Mouse (Mus musculus): ENCODE measurements around the gene Nsf.
A peak's percentile ranks its signal among the peaks of the same experiment; 100 is the strongest.

The Nsf gene

DNA sequence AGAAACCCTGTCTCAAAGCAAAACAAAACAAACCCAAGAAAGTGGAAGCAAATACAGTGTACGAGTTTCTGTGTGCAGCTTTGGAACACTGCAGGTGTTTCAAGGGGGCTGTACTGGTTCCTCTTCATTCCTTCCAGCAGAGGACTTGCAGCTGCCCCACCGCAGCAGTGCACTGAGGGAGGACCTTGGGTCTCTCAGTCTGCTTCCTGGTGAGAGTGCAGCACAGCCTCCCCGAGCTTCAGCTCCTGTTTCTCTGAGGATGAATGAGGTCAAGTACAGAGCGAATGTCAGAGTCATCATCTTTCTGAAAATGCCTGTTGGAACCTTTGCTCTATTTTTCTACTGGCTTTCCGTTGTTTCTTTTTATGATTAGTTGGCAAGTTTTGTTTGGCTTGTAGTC lies 12.5 kb downstream of the Nsf start:
- DNase-seq (ENCODE audit: low read depth): no peak

DNA sequence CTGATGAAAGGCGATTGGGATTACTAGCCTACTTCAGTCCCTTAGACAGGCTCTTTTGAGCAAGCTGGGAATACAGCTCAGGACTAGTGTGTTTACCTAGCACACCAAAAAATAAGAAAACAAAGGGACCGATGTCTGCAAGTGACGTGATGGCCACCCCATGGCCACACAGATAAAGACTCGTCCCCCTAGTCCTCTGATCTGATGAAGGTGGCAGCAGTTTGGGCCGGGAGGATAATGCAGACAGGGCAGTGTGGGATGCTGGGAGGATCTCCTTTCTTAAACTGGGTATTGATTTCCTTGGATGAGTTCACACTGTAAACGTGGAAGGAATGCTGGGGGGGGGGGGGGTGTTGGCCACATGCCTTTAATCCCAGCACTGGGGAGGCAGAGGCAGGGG lies 13.0 kb downstream of the Nsf start:
- no peak for DNase-seq (ENCODE audit: low read depth)

DNA sequence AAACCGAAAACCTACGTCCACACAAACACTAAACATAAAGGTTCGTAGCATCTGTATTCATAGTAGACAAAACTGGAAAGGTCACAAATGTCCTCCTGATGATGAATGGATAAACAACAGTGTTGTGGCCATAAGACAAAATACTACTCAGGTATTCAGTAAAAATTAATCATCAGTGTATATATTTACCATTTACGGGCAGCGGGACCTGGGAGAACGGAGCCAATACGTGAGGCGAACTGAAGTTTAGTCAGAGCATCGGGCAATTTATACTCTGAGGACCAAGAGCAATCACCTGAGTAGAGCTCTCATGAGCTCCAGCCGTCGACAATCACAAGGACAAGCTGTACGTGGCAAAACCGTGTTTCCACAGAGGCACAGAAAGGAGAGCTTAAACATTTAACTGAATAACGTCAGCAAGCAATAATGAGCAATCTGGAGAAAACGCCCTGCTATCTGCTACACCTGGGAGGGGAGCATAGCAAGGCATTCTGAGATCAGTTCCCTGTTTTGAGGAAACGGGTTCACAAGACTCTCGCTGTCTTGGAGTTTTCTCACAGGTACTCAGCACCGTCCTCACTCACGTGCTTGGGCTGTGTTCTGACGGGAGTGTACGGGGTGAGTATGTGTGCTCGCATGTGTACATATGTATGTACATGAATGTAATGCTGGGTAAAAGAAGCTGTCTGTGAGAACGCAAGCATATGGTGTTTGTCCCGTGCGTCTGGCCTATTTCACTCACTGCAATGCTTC lies 15.7 kb downstream of the Nsf start:
- no peak for DNase-seq (ENCODE audit: low read depth)

DNA sequence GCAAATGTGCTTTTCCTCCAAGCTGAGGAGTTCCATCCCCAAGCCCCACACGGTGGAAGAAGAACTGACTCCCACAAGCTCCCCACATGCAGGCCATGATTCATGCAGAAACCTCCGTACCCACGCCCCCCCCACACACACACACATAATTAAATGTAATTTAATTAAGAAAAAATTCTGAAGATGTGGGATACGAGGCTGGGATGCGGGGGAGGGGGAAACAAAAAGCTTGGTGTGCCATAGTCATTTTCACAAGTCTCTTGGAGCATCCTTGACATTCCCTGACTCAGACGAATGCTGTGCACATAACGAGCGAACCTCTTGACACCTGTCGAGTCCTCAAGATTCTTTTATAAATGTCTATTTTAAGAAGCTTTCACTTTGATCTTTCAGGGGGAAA lies 16.4 kb downstream of the Nsf start:
- DNase-seq (ENCODE audit: low read depth): no peak

DNA sequence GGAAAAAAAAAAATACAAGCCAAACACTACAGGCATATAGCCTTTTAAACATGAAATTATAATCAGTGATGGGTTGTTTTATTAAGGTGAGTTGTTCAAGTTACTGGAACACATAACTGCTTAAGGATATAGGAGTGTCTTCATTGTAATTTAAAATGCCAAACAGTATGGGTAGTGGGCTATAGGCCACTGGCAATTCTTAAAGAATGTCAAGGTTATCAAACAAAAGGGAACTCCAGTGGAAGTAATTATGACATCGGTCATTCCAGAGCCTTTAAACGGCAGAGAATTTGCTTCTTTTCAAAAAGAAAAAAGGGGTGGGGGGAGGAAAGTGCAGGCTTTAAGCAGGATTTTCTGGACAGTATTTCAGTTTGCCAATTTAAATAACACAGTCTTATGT lies 18.1 kb downstream of the Nsf start:
- no peak for DNase-seq (ENCODE audit: low read depth)

DNA sequence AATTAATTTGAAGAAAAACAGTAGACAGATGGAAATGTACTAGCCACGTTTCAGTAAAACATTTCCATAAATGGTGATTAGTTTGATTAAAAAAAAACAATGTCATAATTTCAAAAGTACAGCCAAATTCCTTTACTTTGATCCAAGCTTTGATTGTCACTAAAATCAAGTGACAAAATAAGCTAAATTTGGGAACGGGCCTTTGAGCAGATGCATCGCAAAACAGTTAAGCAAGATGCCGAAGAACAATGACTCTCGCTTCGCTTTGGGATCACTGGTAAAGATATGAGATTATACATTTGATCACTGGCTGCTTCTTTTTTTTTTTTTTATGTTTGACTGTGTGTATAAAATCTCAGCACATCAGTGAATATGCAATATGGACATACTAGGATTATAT lies 20.0 kb downstream of the Nsf start:
- DNase-seq (ENCODE audit: low read depth): no peak

DNA sequence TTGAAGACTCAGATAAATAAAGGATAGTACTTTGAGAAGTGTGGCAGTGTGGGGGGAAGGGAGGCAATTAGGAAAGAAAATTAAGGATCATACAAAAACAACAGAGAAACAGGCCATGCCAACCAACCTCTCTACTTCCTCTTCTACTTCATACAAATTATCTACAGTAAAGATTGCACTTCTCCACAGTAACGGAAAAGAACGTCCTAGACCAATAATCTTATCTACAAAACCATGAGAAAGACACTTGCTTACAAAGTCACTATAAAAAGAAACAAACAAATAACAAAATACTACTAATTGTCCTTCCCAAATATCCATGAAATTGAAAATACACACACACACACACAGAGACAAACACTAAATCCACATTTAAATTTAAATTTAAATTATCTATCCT lies 29.9 kb downstream of the Nsf start:
- no peak for DNase-seq (ENCODE audit: low read depth)

DNA sequence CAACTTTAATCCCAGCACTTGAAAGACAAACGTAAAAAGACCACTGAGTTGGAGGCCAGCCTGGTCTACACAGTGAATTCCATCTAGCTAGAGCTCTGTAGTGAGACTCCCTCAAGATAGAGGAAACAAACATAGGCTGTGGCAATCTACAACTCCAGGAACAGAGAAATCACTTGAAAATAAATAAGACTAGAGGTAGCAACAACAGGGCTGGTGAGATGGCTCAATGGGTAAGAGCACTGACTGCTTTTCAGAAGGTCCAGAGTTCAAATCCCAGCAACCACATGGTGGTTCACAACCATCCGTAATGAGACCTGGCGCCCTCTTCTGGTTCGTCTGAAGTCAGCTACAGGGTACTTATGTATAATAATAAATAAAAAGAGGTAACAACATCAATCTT lies 30.6 kb downstream of the Nsf start:
- DNase-seq (ENCODE audit: low read depth): no peak

DNA sequence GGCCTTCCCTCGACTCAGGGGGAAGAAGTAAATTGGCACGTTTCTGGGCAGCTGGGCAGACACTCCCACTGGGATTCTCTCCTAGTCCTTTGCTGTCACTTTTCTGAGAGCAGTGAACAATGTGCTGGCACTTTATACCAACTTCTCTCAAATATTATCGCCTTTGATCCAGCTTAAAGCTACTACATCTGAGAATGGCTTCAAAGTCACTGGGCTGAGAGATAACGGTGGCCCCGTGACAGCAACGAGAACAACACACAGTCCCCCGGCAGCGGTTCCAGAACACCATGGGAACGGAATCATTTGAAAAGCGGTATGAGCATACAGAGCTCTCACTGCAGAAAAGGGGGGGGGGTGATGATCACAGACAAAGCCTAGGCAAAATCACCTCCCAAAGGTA lies 31.0 kb downstream of the Nsf start:
- DNase-seq (ENCODE audit: low read depth): no peak

DNA sequence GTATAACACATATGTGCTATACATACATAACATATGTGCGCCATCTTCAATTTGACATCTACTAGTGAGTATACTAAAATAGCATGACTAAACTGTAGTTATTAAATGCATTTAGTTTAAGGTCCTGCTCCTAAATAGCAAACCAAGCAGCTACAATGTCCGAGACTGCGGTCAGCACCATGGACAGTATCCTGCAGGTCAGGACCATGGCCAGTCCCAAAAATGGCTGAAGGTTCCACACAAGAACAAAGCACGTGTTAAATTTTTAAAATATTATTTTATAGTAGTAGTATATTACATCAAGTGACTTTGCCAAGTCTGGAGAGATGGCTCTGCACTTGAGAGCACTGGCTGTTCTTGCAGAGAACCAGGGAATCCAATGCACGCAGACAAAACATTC lies 33.2 kb downstream of the Nsf start:
- peak; percentile 89 for DNase-seq (ENCODE audit: low read depth)

DNA sequence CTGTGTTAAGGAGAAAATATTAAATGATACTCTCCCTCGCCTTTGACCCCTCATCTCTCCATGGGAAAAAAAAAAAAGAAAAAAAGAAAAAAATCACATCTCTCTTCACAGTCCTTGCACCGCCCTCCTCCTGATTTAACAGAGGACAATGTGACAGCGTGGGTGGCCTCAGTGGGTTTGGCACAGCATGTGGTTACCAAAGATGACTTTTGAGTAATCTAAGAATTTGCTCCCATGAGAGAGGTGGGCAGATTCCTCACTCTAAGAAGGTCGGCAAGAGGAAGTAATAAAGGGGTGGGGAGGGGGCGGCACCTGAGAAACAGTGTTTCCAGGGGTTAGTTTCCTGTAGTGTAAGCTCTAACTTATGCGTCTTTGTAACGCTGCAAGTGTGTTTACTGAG lies 37.0 kb downstream of the Nsf start:
- no peak for DNase-seq (ENCODE audit: low read depth)

DNA sequence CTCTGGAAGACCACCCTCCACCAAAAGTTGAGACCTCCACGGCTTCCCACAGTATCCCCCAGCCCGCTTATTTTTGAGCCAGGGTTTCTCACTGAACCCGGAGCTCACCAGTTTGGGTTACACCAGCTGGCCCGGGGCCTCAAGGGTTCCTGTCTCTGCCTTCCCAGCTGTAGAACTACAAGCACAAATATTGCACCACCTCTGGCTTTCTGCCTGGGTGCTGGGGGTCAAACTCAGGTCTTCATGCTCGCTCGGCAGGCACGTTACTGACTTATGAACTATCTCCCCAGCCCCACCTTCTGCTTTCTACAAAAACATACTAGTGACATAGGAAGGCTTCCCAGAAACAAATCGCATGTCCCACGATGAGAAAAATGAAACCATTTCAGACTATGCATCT lies 38.2 kb downstream of the Nsf start:
- DNase-seq (ENCODE audit: low read depth): peak; percentile 15

DNA sequence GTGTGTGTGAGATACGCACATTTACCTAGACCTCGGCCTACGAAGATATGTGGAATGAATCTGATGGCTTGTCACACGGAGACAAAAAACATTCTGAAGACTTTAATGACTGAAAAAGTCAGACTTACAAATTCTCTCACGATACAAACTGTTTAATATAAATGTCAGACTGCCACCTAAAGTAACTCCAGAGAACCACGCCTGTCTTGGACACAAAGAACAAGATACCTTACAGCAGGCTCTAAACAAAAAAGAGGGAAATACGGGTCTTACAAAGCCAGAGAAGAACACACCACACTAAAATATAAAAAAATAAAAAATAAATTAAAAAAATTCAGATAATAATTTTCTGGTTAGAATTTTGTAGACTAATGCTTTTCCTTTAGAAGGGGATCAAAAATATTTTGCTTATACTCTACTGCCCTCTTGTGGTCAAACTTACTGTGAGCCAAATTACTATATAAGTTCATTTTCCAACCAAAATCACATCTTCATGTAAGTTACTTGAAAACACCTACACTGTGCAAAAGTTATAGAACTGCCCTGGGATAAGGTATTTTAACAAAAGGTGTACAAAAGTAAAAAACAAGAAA lies 42.8 kb downstream of the Nsf start:
- peak; percentile 80 for DNase-seq (ENCODE audit: low read depth)

DNA sequence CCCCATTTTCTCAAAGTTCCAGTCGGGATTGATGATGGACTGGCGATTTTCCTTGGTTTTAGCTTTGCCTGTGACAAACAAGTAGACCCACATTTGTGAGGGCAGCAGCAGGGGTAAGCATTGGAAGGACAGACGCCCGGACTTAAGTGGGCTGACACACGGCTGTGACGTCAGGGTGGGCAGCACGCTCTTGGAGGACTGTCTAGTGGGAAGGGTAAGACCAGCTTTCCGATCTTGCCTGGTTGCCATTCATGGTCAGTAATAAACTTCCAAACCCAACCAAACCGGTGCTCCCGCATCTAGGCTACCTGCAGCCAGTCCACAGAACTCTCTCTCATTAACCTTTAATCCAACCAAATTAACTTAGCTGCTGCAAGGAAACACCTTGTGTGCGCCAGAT lies 43.3 kb downstream of the Nsf start:
- no peak for DNase-seq (ENCODE audit: low read depth)

DNA sequence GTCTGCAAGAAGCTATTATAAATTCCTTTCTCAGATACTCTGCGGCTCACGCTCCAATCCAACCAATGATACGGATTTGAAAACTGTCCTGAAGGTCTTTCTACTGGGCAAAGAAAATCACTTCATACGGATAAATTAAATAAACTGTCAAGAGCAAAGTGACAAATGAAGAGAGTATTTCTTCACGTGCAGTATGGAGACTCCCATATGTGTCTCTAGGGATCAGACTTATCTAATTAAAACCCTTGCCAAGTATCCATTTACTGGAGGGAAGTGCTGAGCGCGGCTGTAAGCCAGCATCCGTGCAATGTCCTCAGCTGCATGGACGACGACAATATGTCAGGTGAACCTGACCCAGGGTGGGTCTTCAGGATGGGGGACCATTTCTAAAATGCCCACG lies 44.0 kb downstream of the Nsf start:
- DNase-seq (ENCODE audit: low read depth): no peak

DNA sequence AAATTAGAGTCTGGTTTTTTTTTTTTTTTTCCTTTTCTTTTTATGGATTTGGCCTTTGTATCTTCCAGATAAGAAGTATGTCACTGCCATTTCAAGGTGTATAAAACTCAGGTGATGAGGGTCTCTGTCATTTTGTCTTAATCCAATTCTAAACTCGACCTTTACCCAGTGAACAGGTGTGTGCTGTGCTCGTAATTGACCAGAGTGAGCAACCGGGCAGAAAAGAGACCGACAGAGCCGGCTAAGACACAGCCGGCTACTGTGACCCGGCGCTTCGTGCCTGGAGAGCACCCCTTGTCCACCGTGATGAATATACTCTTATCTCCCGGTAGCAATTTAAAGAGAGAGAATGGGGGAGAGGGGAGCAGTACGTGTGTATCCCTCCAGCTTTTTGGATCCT lies 44.5 kb downstream of the Nsf start:
- DNase-seq (ENCODE audit: low read depth): no peak

DNA sequence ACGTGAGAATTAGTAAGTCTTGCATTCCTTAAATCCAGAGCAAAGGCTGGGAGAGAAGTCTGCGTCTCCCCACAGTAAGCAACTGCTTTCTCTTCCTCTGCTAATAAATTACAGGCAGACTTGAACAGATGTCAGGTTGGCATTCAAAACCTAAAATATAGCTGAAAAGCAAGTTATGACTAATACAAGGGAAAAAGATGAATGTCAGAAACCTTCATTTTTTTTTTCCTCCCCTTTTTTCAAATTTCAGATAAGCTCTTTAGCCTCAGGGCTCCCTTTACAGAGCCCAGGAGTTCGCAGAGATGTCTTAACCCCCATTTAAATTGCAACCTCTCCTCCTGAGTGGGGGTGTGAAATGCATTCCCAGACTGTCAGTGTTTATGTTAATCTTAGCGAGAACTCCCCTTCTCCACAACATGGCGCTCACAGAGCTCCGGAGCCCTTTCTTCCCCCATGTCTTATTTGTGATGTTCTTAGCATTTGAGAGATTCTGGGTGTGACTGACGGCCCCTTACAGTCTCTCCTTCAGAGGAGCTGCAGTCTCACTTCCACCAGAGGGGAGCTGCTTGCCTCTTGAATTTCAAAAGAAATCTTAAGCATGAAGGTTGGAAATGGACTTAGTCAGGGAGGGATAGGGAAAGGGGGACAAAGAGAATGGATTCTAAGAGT lies 47.7 kb downstream of the Nsf start:
- peak; percentile 66 for DNase-seq (ENCODE audit: low read depth)

DNA sequence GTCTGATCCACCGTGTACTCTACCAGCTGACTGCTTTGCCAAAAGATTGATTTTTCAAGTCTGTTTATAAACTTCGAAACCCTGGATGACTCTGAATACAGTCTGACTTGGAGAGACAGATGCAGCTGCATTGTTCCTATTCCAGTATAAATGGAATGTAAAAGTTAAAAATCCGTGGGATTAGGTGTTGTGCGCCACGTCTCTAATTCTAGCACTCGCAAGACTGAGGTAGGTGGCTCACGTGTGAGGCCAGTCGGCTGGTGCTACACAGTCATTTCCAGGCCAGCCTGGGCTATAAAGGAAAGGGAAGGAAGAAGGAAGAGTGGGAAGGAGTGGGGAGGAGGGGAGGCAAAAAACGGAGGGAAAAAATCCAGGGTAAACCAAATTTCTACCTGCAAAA lies 48.4 kb downstream of the Nsf start:
- peak; percentile 22 for DNase-seq (ENCODE audit: low read depth)

DNA sequence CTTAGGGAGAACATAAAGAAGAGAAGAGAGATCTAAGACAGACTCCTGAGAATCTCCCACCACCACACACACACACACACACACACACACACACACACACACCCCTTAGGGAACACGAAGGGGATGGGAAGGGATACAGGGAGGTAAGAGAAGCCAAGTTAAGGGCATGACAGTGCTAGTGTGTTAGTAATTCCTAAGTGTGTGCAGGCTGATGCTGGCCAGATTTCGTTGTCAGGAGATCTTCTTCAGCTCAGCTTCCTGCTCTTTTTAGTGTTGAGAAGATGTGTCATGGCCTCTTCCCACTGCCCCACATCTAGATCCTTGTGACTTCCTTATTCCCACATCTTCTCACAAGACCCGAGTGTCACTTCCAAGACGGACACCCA lies 52.3 kb downstream of the Nsf start:
- DNase-seq (ENCODE audit: low read depth): no peak

DNA sequence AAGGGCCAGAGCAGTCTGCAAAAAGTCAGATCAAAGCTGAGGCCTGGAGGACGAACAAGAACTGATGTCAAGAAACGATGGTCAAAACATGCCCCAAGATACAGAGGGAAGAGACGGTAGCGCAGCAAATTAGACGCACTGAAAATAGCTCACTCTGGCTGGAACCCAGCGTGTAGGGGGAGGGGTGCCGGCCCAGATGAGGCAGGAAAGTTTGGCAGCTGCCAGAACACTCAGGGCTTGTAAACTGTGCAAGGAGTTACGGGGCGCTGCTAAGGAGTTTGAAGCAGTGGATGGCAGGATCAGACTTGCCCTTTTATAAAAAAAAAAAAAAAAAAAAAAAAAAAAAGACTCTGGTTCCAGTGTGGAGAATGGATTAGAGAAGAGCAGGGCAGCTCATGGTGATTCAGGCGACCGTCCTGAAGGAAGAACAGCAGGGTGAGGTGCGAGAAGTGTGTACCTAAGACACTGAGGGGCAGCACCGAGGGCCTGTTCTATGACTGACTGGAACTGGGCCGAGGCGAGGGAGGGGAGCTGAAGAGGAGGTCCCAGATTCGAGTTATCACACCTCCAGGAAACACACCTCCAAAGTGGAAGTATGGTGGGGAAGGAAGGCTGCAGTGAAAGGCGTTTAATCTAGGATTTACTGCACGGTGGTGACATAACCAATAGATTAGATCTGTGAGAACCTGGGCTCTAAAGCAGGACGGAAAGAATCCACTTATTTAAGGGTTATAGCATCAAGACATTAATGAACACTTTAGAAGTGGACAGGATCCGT lies 52.9 kb downstream of the Nsf start:
- DNase-seq (ENCODE audit: low read depth): peak; percentile 28

DNA sequence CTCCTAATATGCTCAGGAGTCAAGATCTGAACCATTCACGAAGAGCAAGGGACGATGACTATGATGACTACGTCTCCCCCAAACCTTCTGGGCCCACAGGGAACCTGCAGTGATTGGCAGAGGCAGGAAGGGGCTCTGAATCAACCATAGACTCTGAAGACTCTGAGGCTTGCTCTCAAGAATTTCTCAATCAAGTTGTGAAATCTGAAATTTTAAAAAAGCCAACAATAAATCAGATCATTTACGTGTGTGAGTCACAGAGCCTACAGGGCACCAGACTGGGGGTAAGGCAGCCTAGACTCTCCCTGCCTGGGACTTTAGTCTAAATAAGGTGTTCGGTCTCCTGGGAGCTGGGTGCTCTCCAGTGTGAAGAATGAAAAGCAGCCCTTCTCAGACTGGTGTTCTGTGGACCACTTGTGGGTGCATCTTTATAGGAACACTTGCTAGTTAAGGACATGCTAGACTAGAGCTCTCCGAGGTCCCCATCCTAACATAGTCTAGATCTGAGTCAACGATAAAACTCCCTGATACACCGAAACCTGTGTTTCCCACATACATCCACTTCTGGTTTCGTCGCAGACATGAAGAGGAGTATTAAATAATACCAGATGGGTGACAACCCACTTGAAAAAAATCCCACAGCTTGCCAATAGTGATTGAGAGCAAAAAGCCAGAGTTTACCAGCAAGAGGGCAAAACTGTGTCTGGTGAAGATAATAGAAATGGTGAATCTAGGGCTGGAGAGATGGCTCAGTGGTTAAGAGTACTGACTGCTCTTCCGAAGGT lies 56.7 kb downstream of the Nsf start:
- peak; percentile 84 for DNase-seq (ENCODE audit: low read depth)

DNA sequence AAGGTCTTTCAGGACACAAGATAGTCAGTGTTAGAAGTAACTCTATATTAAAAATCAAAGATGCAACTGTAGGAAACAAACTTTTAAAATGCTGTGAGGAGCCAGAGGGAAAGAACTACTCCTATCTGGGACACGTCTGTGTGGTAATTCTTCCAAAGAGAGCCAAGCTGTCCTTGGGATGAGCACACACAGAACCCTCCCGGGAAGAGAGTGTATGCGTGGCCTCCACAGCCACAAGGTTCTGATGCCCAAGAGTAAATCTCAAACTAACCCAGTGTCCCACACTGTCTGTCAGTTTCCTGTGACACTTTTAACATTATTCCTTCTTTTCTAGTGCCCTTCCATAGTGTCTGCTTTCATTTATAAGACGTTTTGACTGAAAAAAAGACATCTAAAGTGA lies 57.8 kb downstream of the Nsf start:
- no peak for DNase-seq (ENCODE audit: low read depth)
